26 mouse cellular contexts compared by ENCODE assay signal in the genomic region with DNA sequence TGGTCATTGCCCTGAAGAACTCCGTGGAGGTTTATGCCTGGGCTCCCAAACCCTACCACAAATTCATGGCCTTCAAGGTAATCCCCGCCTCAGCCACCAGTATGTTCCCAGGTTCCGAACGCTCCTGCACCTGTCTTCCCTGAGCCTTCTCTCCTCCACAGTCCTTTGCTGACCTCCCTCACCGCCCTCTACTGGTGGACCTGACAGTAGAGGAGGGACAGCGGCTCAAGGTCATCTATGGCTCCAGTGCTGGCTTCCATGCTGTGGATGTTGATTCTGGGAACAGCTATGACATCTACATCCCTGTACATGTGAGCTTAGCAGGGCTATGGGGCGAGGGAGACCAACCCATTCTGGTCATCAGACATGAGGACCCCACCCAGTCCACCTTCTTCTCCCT. TPM values are rescaled to one million over a fixed set of nuclear protein-coding genes. Genes with fewer than 3 reads are reported as not detected.
DNase-seq lines count a peak whose midpoint lies in the region; ATAC-seq and TF ChIP-seq lines count a peak whose summit lies in the region.
"Had no signal": no experiment of that assay in that cellular context is flagged by ENCODE, and none has a peak within 500 bp of the region (broad histone marks: within the 10 kb centered on the region; RNA-seq: fewer than 3 reads in every experiment).

No protein-coding gene starts in this region.

- TF ChIP-seq RAD21 in MEL (IDR thresholded peaks at IDR 0.05; ENCODE audit: low read depth, low read length), result no peak

- no peak for TF ChIP-seq POLR2A in liver, adult 2 months (IDR thresholded peaks at IDR 0.05; ENCODE audit: extremely low read depth, insufficient read depth, low read length)
- TF ChIP-seq POLR2A in MEL (IDR thresholded peaks at IDR 0.05; ENCODE audit: control insufficient read depth in 1 of 2, insufficient read depth in 1 of 2, low read depth in 1 of 2, low read length in 2 of 2, poor library complexity in 1 of 2), result no peak

- H3K4me1 ChIP-seq in heart, postnatal 0 days (ENCODE audit: control insufficient read depth, insufficient read depth), result peaks cover 15% of the 10 kb centered on the region
- H3K4me1 ChIP-seq in heart, embryonic 11.5 days (ENCODE audit: control insufficient read depth, insufficient read depth, low read length), result peaks cover 11% of the 10 kb centered on the region
- peaks cover 3% of the 10 kb centered on the region; the same call in 1 of the 2 replicates for H3K4me1 ChIP-seq in liver, adult 2 months (ENCODE audit: control insufficient read depth, insufficient read depth, low read length)
- H3K4me1 ChIP-seq in MEL (ENCODE audit: control insufficient read depth in 1 of 2, insufficient read depth in 2 of 2, low read length in 2 of 2), result peaks cover 0 to 3% of the 10 kb centered on the region in 2 experiments; a peak in 1 of 4 replicates
- peaks cover 12% of the 10 kb centered on the region for H3K4me1 ChIP-seq in hindbrain, embryonic 13.5 days (replicated peaks)

- no peak overlapping the region for H3K4me3 ChIP-seq in heart, postnatal 0 days (ENCODE audit: low read depth, low read length)
- no peak overlapping the region for H3K4me3 ChIP-seq in heart, embryonic 11.5 days (ENCODE audit: low read depth, low read length)
- no peak overlapping the region for H3K4me3 ChIP-seq in liver, adult 2 months (ENCODE audit: insufficient read depth, low read depth, low read length)
- H3K4me3 ChIP-seq in C2C12 (ENCODE audit: insufficient read depth, poor library complexity, severe bottlenecking) (no peak overlapping the region), MEL (ENCODE audit: control insufficient read depth in 1 of 2, insufficient read depth in 1 of 2, low read depth in 2 of 2, low read length in 2 of 2) (no peak overlapping the region)
- H3K4me3 ChIP-seq in hindbrain, embryonic 13.5 days, result no peak overlapping the region
- H3K4me3 ChIP-seq: embryonic facial prominence, embryonic 15.5 days; forebrain, embryonic 10.5 days; heart, embryonic 15.5 days; liver, embryonic 13.5 days; stomach, embryonic 15.5 days had no signal

- no peak overlapping the region for H3K9ac ChIP-seq in heart, postnatal 0 days (replicated peaks; ENCODE audit: low read depth, low read length)
- no peak overlapping the region for H3K9ac ChIP-seq in heart, embryonic 11.5 days (ENCODE audit: low read depth, low read length)
- no peak overlapping the region for H3K9ac ChIP-seq in liver, adult 2 months (ENCODE audit: low read depth, low read length)
- H3K9ac ChIP-seq in MEL (ENCODE audit: control insufficient read depth, low read depth, low read length, poor library complexity, severe bottlenecking), result no peak overlapping the region
- no peak overlapping the region for H3K9ac ChIP-seq in hindbrain, embryonic 13.5 days
- H3K9ac ChIP-seq: embryonic facial prominence, embryonic 15.5 days; heart, embryonic 15.5 days; liver, embryonic 13.5 days; stomach, embryonic 15.5 days had no signal

- no peak overlapping the region for H3K27ac ChIP-seq in heart, postnatal 0 days (ENCODE audit: low read depth)
- H3K27ac ChIP-seq in heart, embryonic 11.5 days (ENCODE audit: low read depth, low read length), result no peak overlapping the region
- H3K27ac ChIP-seq in liver, adult 2 months (replicated peaks; ENCODE audit: insufficient read depth, low read depth, low read length), result no peak overlapping the region
- no peak overlapping the region for H3K27ac ChIP-seq in MEL (ENCODE audit: control insufficient read depth, low read depth, low read length)
- H3K27ac ChIP-seq in hindbrain, embryonic 13.5 days, result no peak overlapping the region
- H3K27ac ChIP-seq: embryonic facial prominence, embryonic 15.5 days; forebrain, embryonic 10.5 days; heart, embryonic 15.5 days; liver, embryonic 13.5 days; stomach, embryonic 15.5 days had no signal

- TF ChIP-seq CTCF in heart, postnatal 0 days (IDR thresholded peaks at IDR 0.05; ENCODE audit: low read depth), result peak; percentile 32; the same call in 1 of the 2 replicates
- peak; percentile 45 for TF ChIP-seq CTCF in liver, adult 2 months (IDR thresholded peaks at IDR 0.05; ENCODE audit: low read depth, low read length)
- TF ChIP-seq CTCF in C2C12 (IDR thresholded peaks at IDR 0.05; ENCODE audit: control insufficient read depth, insufficient read depth, insufficient read length) (peak; percentile 2), MEL (IDR thresholded peaks at IDR 0.05 in 2 of 3, conservative IDR thresholded peaks at IDR 0.05 in 1 of 3; ENCODE audit: control insufficient read depth in 1 of 3, insufficient read depth in 1 of 3, low read depth in 2 of 3, low read length in 3 of 3, poor library complexity in 1 of 3, severe bottlenecking in 1 of 3) (peak in 2 of 3 experiments; percentile 22 to 34; a peak in 4 of 6 replicates)

- no peaks in the 10 kb centered on the region for H3K79me2 ChIP-seq in liver, adult 2 months (ENCODE audit: control insufficient read depth, insufficient read depth, low read length)
- no peaks in the 10 kb centered on the region for H3K79me2 ChIP-seq in C2C12 (ENCODE audit: control insufficient read depth, insufficient read depth)
- H3K79me2 ChIP-seq in MEL (ENCODE audit: control insufficient read depth, insufficient read depth, low read length, poor library complexity), result no peaks in the 10 kb centered on the region

- ATAC-seq in heart, postnatal 0 days (ENCODE audit: insufficient read depth, low read depth), result no peak
- ATAC-seq in heart, embryonic 11.5 days (replicated peaks; ENCODE audit: insufficient number of reproducible peaks, low FRiP score, low TSS enrichment), result no peak
- no peak for ATAC-seq in hindbrain, embryonic 13.5 days (ENCODE audit: low FRiP score)
- ATAC-seq: Patski had no signal

- 75% methylated on average over 7 of the region's 7 CpGs for WGBS in heart, postnatal 0 days
- WGBS in heart, embryonic 11.5 days (ENCODE audit: insufficient replicate concordance), result 68% methylated on average over 7 of the region's 7 CpGs
- 85% methylated on average over 7 of the region's 7 CpGs for WGBS in liver, adult 2 months
- WGBS in hindbrain, embryonic 13.5 days, result 82% methylated on average over 7 of the region's 7 CpGs

- H3ac ChIP-seq in C2C12 (ENCODE audit: control insufficient read depth, insufficient read length, low read depth), result no peak overlapping the region

- no peak overlapping the region for H3K4me2 ChIP-seq in heart, postnatal 0 days (ENCODE audit: low read depth, low read length)
- H3K4me2 ChIP-seq in heart, embryonic 11.5 days, result no peak overlapping the region
- no peak overlapping the region for H3K4me2 ChIP-seq in hindbrain, embryonic 13.5 days
- H3K4me2 ChIP-seq: embryonic facial prominence, embryonic 15.5 days; heart, embryonic 15.5 days; liver, embryonic 13.5 days; stomach, embryonic 15.5 days had no signal

- peaks cover 8% of the 10 kb centered on the region; the same call in 1 of the 2 replicates for H3K27me3 ChIP-seq in heart, postnatal 0 days (ENCODE audit: control insufficient read depth, insufficient read depth, low read length)
- peaks cover 8% of the 10 kb centered on the region for H3K27me3 ChIP-seq in heart, embryonic 11.5 days (ENCODE audit: control insufficient read depth, insufficient read depth, low read length)
- no peaks in the 10 kb centered on the region for H3K27me3 ChIP-seq in liver, adult 2 months (ENCODE audit: control insufficient read depth, insufficient read depth, low read length)
- no peaks in the 10 kb centered on the region for H3K27me3 ChIP-seq in C2C12 (ENCODE audit: control insufficient read depth, insufficient read depth, insufficient read length)
- H3K27me3 ChIP-seq in MEL (ENCODE audit: control insufficient read depth in 1 of 2, insufficient read depth in 2 of 2, low read length in 2 of 2), result no peaks in the 10 kb centered on the region
- peaks cover 22% of the 10 kb centered on the region for H3K27me3 ChIP-seq in hindbrain, embryonic 13.5 days
- H3K27me3 ChIP-seq: embryonic facial prominence, embryonic 15.5 days; Patski had no signal

- TF ChIP-seq EP300 in heart, postnatal 0 days (IDR thresholded peaks at IDR 0.05; ENCODE audit: low read depth), result no peak
- no peak for TF ChIP-seq EP300 in MEL (IDR thresholded peaks at IDR 0.05; ENCODE audit: low read depth in 1 of 2, low read length in 2 of 2)

- no peaks in the 10 kb centered on the region for H3K79me3 ChIP-seq in C2C12 (ENCODE audit: low read depth)

- peaks cover 59% of the 10 kb centered on the region for H3K36me3 ChIP-seq in heart, postnatal 0 days (replicated peaks; ENCODE audit: control insufficient read depth, insufficient read depth, low read length)
- H3K36me3 ChIP-seq in heart, embryonic 11.5 days (ENCODE audit: control insufficient read depth, insufficient read depth, low read length), result peaks cover 36% of the 10 kb centered on the region
- peaks cover 6% of the 10 kb centered on the region; the same call in 1 of the 2 replicates for H3K36me3 ChIP-seq in liver, adult 2 months (ENCODE audit: control insufficient read depth, insufficient read depth, low read length)
- peaks cover 59% of the 10 kb centered on the region for H3K36me3 ChIP-seq in C2C12 (ENCODE audit: control insufficient read depth, insufficient read depth)
- H3K36me3 ChIP-seq in MEL (ENCODE audit: control insufficient read depth in 1 of 2, insufficient read depth in 2 of 2, low read length in 2 of 2), result peaks cover 0 to 8% of the 10 kb centered on the region in 2 experiments; a peak in 2 of 4 replicates
- H3K36me3 ChIP-seq in hindbrain, embryonic 13.5 days, result peaks cover 60% of the 10 kb centered on the region

- no peaks in the 10 kb centered on the region for H3K9me3 ChIP-seq in heart, postnatal 0 days (replicated peaks; ENCODE audit: control insufficient read depth, low read length)
- H3K9me3 ChIP-seq in heart, embryonic 11.5 days (replicated peaks; ENCODE audit: control insufficient read depth, low read length), result no peaks in the 10 kb centered on the region
- H3K9me3 ChIP-seq in MEL (replicated peaks; ENCODE audit: insufficient read depth, low read length), result no peaks in the 10 kb centered on the region
- H3K9me3 ChIP-seq in hindbrain, embryonic 13.5 days, result no peaks in the 10 kb centered on the region
- H3K9me3 ChIP-seq: embryonic facial prominence, embryonic 15.5 days; forebrain, embryonic 10.5 days; heart, embryonic 15.5 days; liver, embryonic 13.5 days; stomach, embryonic 15.5 days had no signal

- DNase-seq in heart, postnatal 0 days (ENCODE audit: low spot score), result no peak
- no peak for DNase-seq in liver, adult 2 months (ENCODE audit: extremely low read depth, low read depth, low spot score)
- DNase-seq in liver (no peak), MEL (ENCODE audit: low read depth, low spot score) (no peak)
- no peak for DNase-seq in thymus, postnatal 0 days (ENCODE audit: low spot score)
- DNase-seq: adrenal gland, postnatal 10 days; B cell, adult 2 months; cerebellum, adult 11-12 months; cerebellum, postnatal 14 days; embryo, embryonic 11 days; left cerebral cortex, postnatal 4 days; liver, embryonic 13.5 days; lung, postnatal 10 days; retina, postnatal 1 day had no signal

RNA-seq across cellular contexts. Expression of gene 4930544D05Rik, which starts 3.1 kb away (rescaled TPM):
- not detected in 2 replicates for total RNA-seq in heart, postnatal 0 days (2014; rRNA removed; ENCODE audit: low replicate concordance)
- polyA plus RNA-seq in heart, postnatal 0 days (2015; fragmentation: Nextera tagmentation; extraction: Ambion mirVana), result not detected in 2 replicates
- polyA plus RNA-seq in heart, embryonic 11.5 days (2014; fragmentation: Nextera tagmentation; extraction: Ambion mirVana), result not detected in 2 replicates
- total RNA-seq in liver, adult 2 months (2014; rRNA removed), result not detected in 2 replicates
- polyA plus RNA-seq in liver, adult 2 months (2012; rRNA removed), result not detected in 2 replicates
- not detected for polyA plus RNA-seq in C2C12 (2012; fragmentation: generic; extraction: Trizol)
- not detected in 2 replicates for total RNA-seq in MEL (2012; rRNA removed)
- polyA plus RNA-seq in MEL (2012; ENCODE audit: insufficient read depth in 1 of 2, insufficient read length in 2 of 2, low read depth in 1 of 2, low replicate concordance in 2 of 2, missing spikeins in 1 of 2), result under 1 TPM in 1 of 2 experiments, not detected in 1; 0.10 TPM
- polyA plus RNA-seq in thymus, postnatal 0 days (2015; fragmentation: Nextera tagmentation; extraction: Ambion mirVana), result not detected in 2 replicates
- polyA plus RNA-seq in hindbrain, embryonic 13.5 days (2015; fragmentation: Nextera tagmentation; extraction: Ambion mirVana), result not detected in 2 replicates
- total RNA-seq: adrenal gland, postnatal 10 days; gastrocnemius, adult 8-10 months; hematopoietic stem cell, adult 5-6 weeks; left cerebral cortex, postnatal 4 days had no signal
- polyA plus RNA-seq: embryonic facial prominence, embryonic 15.5 days; forebrain, embryonic 10.5 days; heart, embryonic 15.5 days; kidney, embryonic 16.5 days; liver, embryonic 13.5 days; Patski had no signal

RNA-seq across cellular contexts. Expression of gene Chrne, which starts 6.5 kb away (rescaled TPM):
- total RNA-seq in heart, postnatal 0 days (2014; rRNA removed; ENCODE audit: low replicate concordance), result not detected in 2 replicates
- polyA plus RNA-seq in heart, postnatal 0 days (2015; fragmentation: Nextera tagmentation; extraction: Ambion mirVana), result not detected in 2 replicates
- not detected in 2 replicates for polyA plus RNA-seq in heart, embryonic 11.5 days (2014; fragmentation: Nextera tagmentation; extraction: Ambion mirVana)
- 0.07 and 0.09 TPM in 2 replicates for total RNA-seq in liver, adult 2 months (2014; rRNA removed)
- 1.1 and 1.3 TPM in 2 replicates for polyA plus RNA-seq in liver, adult 2 months (2012; rRNA removed)
- polyA plus RNA-seq in C2C12 (2012; fragmentation: generic; extraction: Trizol), result 0.08 TPM
- total RNA-seq in MEL (2012; rRNA removed), result 0.54 TPM in 1 of 2 replicates, not detected in the other
- polyA plus RNA-seq in MEL (2012; ENCODE audit: insufficient read depth in 1 of 2, insufficient read length in 2 of 2, low read depth in 1 of 2, low replicate concordance in 2 of 2, missing spikeins in 1 of 2), result under 1 TPM in 1 of 2 experiments, not detected in 1; 0.33 TPM
- polyA plus RNA-seq in thymus, postnatal 0 days (2015; fragmentation: Nextera tagmentation; extraction: Ambion mirVana), result 0.39 and 1.1 TPM in 2 replicates
- polyA plus RNA-seq in hindbrain, embryonic 13.5 days (2015; fragmentation: Nextera tagmentation; extraction: Ambion mirVana), result not detected in 2 replicates
- total RNA-seq: hematopoietic stem cell, adult 5-6 weeks; layer of hippocampus, adult 18-20 months; left cerebral cortex, postnatal 4 days had no signal
- polyA plus RNA-seq: forebrain, embryonic 10.5 days; heart, embryonic 15.5 days; liver, embryonic 13.5 days; Patski; stomach, embryonic 15.5 days had no signal

RNA-seq across cellular contexts. Expression of gene Gp1ba, which starts 26.4 kb away (rescaled TPM):
- total RNA-seq in heart, postnatal 0 days (2014; rRNA removed; ENCODE audit: low replicate concordance), result 0.08 TPM in 1 of 2 replicates, not detected in the other
- polyA plus RNA-seq in heart, postnatal 0 days (2015; fragmentation: Nextera tagmentation; extraction: Ambion mirVana), result 0.26 and 0.27 TPM in 2 replicates
- 2.6 and 5.4 TPM in 2 replicates for polyA plus RNA-seq in heart, embryonic 11.5 days (2014; fragmentation: Nextera tagmentation; extraction: Ambion mirVana)
- 0.07 TPM in 1 of 2 replicates, not detected in the other for total RNA-seq in liver, adult 2 months (2014; rRNA removed)
- polyA plus RNA-seq in liver, adult 2 months (2012; rRNA removed), result 0.09 TPM in 1 of 2 replicates, not detected in the other
- polyA plus RNA-seq in C2C12 (2012; fragmentation: generic; extraction: Trizol) (0.13 TPM), MEL (2012; ENCODE audit: insufficient read depth in 1 of 2, insufficient read length in 2 of 2, low read depth in 1 of 2, low replicate concordance in 2 of 2, missing spikeins in 1 of 2) (1 to 10 TPM in 1 of 2 experiments, not detected in 1; 5.0 TPM)
- 0.98 and 1.6 TPM in 2 replicates for total RNA-seq in MEL (2012; rRNA removed)
- 0.06 and 0.13 TPM in 2 replicates for polyA plus RNA-seq in thymus, postnatal 0 days (2015; fragmentation: Nextera tagmentation; extraction: Ambion mirVana)
- polyA plus RNA-seq in hindbrain, embryonic 13.5 days (2015; fragmentation: Nextera tagmentation; extraction: Ambion mirVana), result 0.16 and 0.21 TPM in 2 replicates
- total RNA-seq: gastrocnemius, adult 8-10 months; layer of hippocampus, adult 18-20 months had no signal

RNA-seq across cellular contexts. Expression of gene Rnf167, which starts 34.5 kb away (rescaled TPM):
- total RNA-seq in heart, postnatal 0 days (2014; rRNA removed; ENCODE audit: low replicate concordance), result 48.3 and 66.3 TPM in 2 replicates
- 61.8 and 62.5 TPM in 2 replicates for polyA plus RNA-seq in heart, postnatal 0 days (2015; fragmentation: Nextera tagmentation; extraction: Ambion mirVana)
- 66.8 and 76.9 TPM in 2 replicates for polyA plus RNA-seq in heart, embryonic 11.5 days (2014; fragmentation: Nextera tagmentation; extraction: Ambion mirVana)
- total RNA-seq in liver, adult 2 months (2014; rRNA removed), result 34.3 and 37.7 TPM in 2 replicates
- 68.4 and 75.4 TPM in 2 replicates for polyA plus RNA-seq in liver, adult 2 months (2012; rRNA removed)
- polyA plus RNA-seq in C2C12 (2012; fragmentation: generic; extraction: Trizol) (9.0 TPM), MEL (2012; ENCODE audit: insufficient read depth in 1 of 2, insufficient read length in 2 of 2, low read depth in 1 of 2, low replicate concordance in 2 of 2, missing spikeins in 1 of 2) (10 to 100 TPM in 1 of 2 experiments, not detected in 1; 44.4 TPM)
- 30.4 and 31.4 TPM in 2 replicates for total RNA-seq in MEL (2012; rRNA removed)
- polyA plus RNA-seq in thymus, postnatal 0 days (2015; fragmentation: Nextera tagmentation; extraction: Ambion mirVana), result 214 and 226 TPM in 2 replicates
- polyA plus RNA-seq in hindbrain, embryonic 13.5 days (2015; fragmentation: Nextera tagmentation; extraction: Ambion mirVana), result 109 TPM in 2 replicates

RNA-seq across cellular contexts. Expression of gene Slc25a11, which starts 34.8 kb away (rescaled TPM):
- 530 and 532 TPM in 2 replicates for total RNA-seq in heart, postnatal 0 days (2014; rRNA removed; ENCODE audit: low replicate concordance)
- 446 and 451 TPM in 2 replicates for polyA plus RNA-seq in heart, postnatal 0 days (2015; fragmentation: Nextera tagmentation; extraction: Ambion mirVana)
- polyA plus RNA-seq in heart, embryonic 11.5 days (2014; fragmentation: Nextera tagmentation; extraction: Ambion mirVana), result 221 and 245 TPM in 2 replicates
- 108 and 109 TPM in 2 replicates for total RNA-seq in liver, adult 2 months (2014; rRNA removed)
- polyA plus RNA-seq in liver, adult 2 months (2012; rRNA removed), result 113 and 118 TPM in 2 replicates
- polyA plus RNA-seq in C2C12 (2012; fragmentation: generic; extraction: Trizol), result 136 TPM
- total RNA-seq in MEL (2012; rRNA removed), result 96.3 and 104 TPM in 2 replicates
- polyA plus RNA-seq in MEL (2012; ENCODE audit: insufficient read depth in 1 of 2, insufficient read length in 2 of 2, low read depth in 1 of 2, low replicate concordance in 2 of 2, missing spikeins in 1 of 2), result 100 to 1,000 TPM; 114 to 145 TPM
- polyA plus RNA-seq in thymus, postnatal 0 days (2015; fragmentation: Nextera tagmentation; extraction: Ambion mirVana), result 137 and 139 TPM in 2 replicates
- 159 and 173 TPM in 2 replicates for polyA plus RNA-seq in hindbrain, embryonic 13.5 days (2015; fragmentation: Nextera tagmentation; extraction: Ambion mirVana)
